Mouse (Mus musculus): ENCODE measurements around the gene Numbl. TPM values are rescaled to one million over a fixed set of nuclear protein-coding genes. Genes with fewer than 3 reads are reported as not detected.

Gene Numbl
- polyA plus RNA-seq, 1 experiment from 2014 or later: 4.6 TPM

DNA sequence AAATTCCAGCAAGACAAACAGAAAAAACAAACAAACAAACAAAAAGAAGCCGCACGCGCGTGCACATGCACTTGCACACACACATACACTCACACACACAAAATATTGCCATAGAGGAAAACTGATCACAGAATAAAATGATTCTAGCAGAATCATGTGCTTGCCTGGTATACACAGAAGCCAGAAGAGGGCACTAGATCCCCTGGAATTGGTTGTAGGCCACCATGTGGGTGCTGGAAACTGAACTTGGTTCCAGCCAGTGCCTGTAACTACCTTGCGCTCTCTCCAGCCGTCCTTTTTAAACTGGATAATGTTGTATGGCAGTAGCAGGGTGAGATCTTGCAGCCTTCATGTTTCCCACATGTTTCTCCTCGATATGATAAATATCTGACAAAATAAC is 30.5 kb downstream of the Numbl start:
- Histone ChIP-seq H3K9ac (ENCODE audit: low read depth, low read length) (no peak overlapping the region), H3K4me1 (ENCODE audit: control insufficient read depth, insufficient read depth, low read length) (no peaks in the 10 kb centered on the region; the same call in 1 of the 2 replicates), H3K27ac (ENCODE audit: low read depth, low read length) (no peak overlapping the region), H3K27me3 (ENCODE audit: control insufficient read depth, insufficient read depth, low read length) (peaks cover 5% of the 10 kb centered on the region), H3K9me3 (replicated peaks; ENCODE audit: control insufficient read depth, low read length) (peaks cover 5% of the 10 kb centered on the region), H3K4me2 (no peak overlapping the region), H3K36me3 (ENCODE audit: control insufficient read depth, insufficient read depth, low read length) (no peaks in the 10 kb centered on the region), H3K4me3 (ENCODE audit: low read depth, low read length) (no peak overlapping the region)
- 85% methylated on average over 7 of the region's 7 CpGs for WGBS (ENCODE audit: insufficient replicate concordance)
- no peak for ATAC-seq (replicated peaks; ENCODE audit: insufficient number of reproducible peaks, low FRiP score, low TSS enrichment)

- H3K4me2 ChIP-seq: no peak overlapping the region
- no peak overlapping the region for H3K4me3 ChIP-seq (ENCODE audit: low read depth, low read length)
- H3K9me3 ChIP-seq (replicated peaks; ENCODE audit: control insufficient read depth, low read length): peaks cover 5% of the 10 kb centered on the region
- WGBS (ENCODE audit: insufficient replicate concordance): 53% methylated on average over 2 of the region's 2 CpGs
- H3K9ac ChIP-seq (ENCODE audit: low read depth, low read length): no peak overlapping the region
- no peaks in the 10 kb centered on the region for H3K36me3 ChIP-seq (ENCODE audit: control insufficient read depth, insufficient read depth, low read length)
- no peaks in the 10 kb centered on the region for H3K27me3 ChIP-seq (ENCODE audit: control insufficient read depth, insufficient read depth, low read length)
- no peak overlapping the region for H3K27ac ChIP-seq (ENCODE audit: low read depth, low read length)
- ATAC-seq (replicated peaks; ENCODE audit: insufficient number of reproducible peaks, low FRiP score, low TSS enrichment): no peak
- no peaks in the 10 kb centered on the region for H3K4me1 ChIP-seq (ENCODE audit: control insufficient read depth, insufficient read depth, low read length)
These were observed 32.3 kb downstream of the Numbl start for GRCm38 (mm10) chr7:27290555-27290954.

- H3K4me1 ChIP-seq (ENCODE audit: control insufficient read depth, insufficient read depth, low read length): no peaks in the 10 kb centered on the region
- H3K36me3 ChIP-seq (ENCODE audit: control insufficient read depth, insufficient read depth, low read length): no peaks in the 10 kb centered on the region
- no peak overlapping the region for H3K4me3 ChIP-seq (ENCODE audit: low read depth, low read length)
- 47% methylated on average over 12 of the region's 12 CpGs for WGBS (ENCODE audit: insufficient replicate concordance)
- H3K9me3 ChIP-seq (replicated peaks; ENCODE audit: control insufficient read depth, low read length): peaks cover 5% of the 10 kb centered on the region
- H3K9ac ChIP-seq (ENCODE audit: low read depth, low read length): no peak overlapping the region
- H3K27me3 ChIP-seq (ENCODE audit: control insufficient read depth, insufficient read depth, low read length): no peaks in the 10 kb centered on the region
- ATAC-seq (replicated peaks; ENCODE audit: insufficient number of reproducible peaks, low FRiP score, low TSS enrichment): no peak
- H3K27ac ChIP-seq (ENCODE audit: low read depth, low read length): no peak overlapping the region
- H3K4me2 ChIP-seq: no peak overlapping the region
These were observed 33.7 kb downstream of the Numbl start for GRCm38 (mm10) chr7:27291795-27292466.

- ATAC-seq (replicated peaks; ENCODE audit: insufficient number of reproducible peaks, low FRiP score, low TSS enrichment): no peak
- 72% methylated on average over 4 of the region's 4 CpGs for WGBS (ENCODE audit: insufficient replicate concordance)
- H3K4me3 ChIP-seq (ENCODE audit: low read depth, low read length): no peak overlapping the region
These were observed 37.7 kb downstream of the Numbl start for GRCm38 (mm10) chr7:27295956-27296355.

GRCm38 (mm10) chr7:27296518-27296917 is 38.3 kb downstream of the Numbl start:
- no peaks in the 10 kb centered on the region for H3K27me3 ChIP-seq (ENCODE audit: control insufficient read depth, insufficient read depth, low read length)
- H3K9me3 ChIP-seq (replicated peaks; ENCODE audit: control insufficient read depth, low read length): no peaks in the 10 kb centered on the region; the same call in 1 of the 2 replicates
- no peak for ATAC-seq (replicated peaks; ENCODE audit: insufficient number of reproducible peaks, low FRiP score, low TSS enrichment)
- WGBS (ENCODE audit: insufficient replicate concordance): 85% methylated on average over 4 of the region's 4 CpGs
- no peaks in the 10 kb centered on the region for H3K36me3 ChIP-seq (ENCODE audit: control insufficient read depth, insufficient read depth, low read length)
- no peak overlapping the region for H3K9ac ChIP-seq (ENCODE audit: low read depth, low read length)
- H3K27ac ChIP-seq (ENCODE audit: low read depth, low read length): no peak overlapping the region
- H3K4me1 ChIP-seq (ENCODE audit: control insufficient read depth, insufficient read depth, low read length): no peaks in the 10 kb centered on the region
- no peak overlapping the region for H3K4me3 ChIP-seq (ENCODE audit: low read depth, low read length)
- H3K4me2 ChIP-seq: no peak overlapping the region

More at GRCm38 (mm10) chr7:27295956-27296355, 37.7 kb downstream of the Numbl start:
- H3K9me3 ChIP-seq (replicated peaks; ENCODE audit: control insufficient read depth, low read length): no peaks in the 10 kb centered on the region; the same call in 1 of the 2 replicates
- H3K4me2 ChIP-seq: no peak overlapping the region
- no peaks in the 10 kb centered on the region for H3K27me3 ChIP-seq (ENCODE audit: control insufficient read depth, insufficient read depth, low read length)
- no peaks in the 10 kb centered on the region for H3K36me3 ChIP-seq (ENCODE audit: control insufficient read depth, insufficient read depth, low read length)
- no peak overlapping the region for H3K27ac ChIP-seq (ENCODE audit: low read depth, low read length)
- no peaks in the 10 kb centered on the region for H3K4me1 ChIP-seq (ENCODE audit: control insufficient read depth, insufficient read depth, low read length)
- no peak overlapping the region for H3K9ac ChIP-seq (ENCODE audit: low read depth, low read length)

DNA sequence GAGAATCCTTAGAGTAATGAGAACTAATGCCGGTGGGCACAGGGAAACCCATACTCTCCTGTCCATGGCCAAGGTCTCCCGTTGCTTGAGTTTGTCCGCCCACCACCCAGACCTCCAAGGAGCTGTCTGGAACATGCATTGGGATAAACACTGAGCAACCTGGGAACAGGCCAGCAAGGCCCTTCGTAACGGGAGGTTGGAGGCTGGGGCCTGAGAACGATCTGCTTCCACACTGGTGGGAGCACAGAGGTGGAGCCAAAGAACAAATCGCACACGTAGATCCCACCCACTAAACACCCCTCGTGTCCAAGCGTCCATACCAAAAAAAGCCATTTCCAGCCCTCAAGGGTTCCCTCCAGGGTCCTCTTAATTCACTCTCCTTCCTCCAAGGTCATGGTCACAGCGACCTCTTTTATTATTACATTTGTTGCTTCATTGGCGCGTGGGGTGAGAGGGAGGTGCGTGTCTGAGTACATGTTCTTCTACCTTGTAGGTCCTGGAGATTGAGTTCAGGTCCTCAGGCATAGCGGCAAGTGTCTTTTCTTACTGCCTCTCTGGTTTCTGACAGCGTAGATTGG is 39.9 kb downstream of the Numbl start:
- no peak for ATAC-seq (replicated peaks; ENCODE audit: insufficient number of reproducible peaks, low FRiP score, low TSS enrichment)
- no peak overlapping the region for H3K27ac ChIP-seq (ENCODE audit: low read depth, low read length)
- WGBS (ENCODE audit: insufficient replicate concordance): 77% methylated on average over 16 of the region's 16 CpGs
- H3K4me1 ChIP-seq (ENCODE audit: control insufficient read depth, insufficient read depth, low read length): no peaks in the 10 kb centered on the region
- H3K4me3 ChIP-seq (ENCODE audit: low read depth, low read length): no peak overlapping the region
- no peaks in the 10 kb centered on the region; the same call in 1 of the 2 replicates for H3K9me3 ChIP-seq (replicated peaks; ENCODE audit: control insufficient read depth, low read length)
- H3K4me2 ChIP-seq: no peak overlapping the region
- H3K27me3 ChIP-seq (ENCODE audit: control insufficient read depth, insufficient read depth, low read length): no peaks in the 10 kb centered on the region
- no peak overlapping the region for H3K9ac ChIP-seq (ENCODE audit: low read depth, low read length)
- H3K36me3 ChIP-seq (ENCODE audit: control insufficient read depth, insufficient read depth, low read length): no peaks in the 10 kb centered on the region

- ATAC-seq (replicated peaks; ENCODE audit: insufficient number of reproducible peaks, low FRiP score, low TSS enrichment): no peak
- Histone ChIP-seq H3K27ac (ENCODE audit: low read depth, low read length) (no peak overlapping the region), H3K9ac (ENCODE audit: low read depth, low read length) (no peak overlapping the region), H3K9me3 (replicated peaks; ENCODE audit: control insufficient read depth, low read length) (no peaks in the 10 kb centered on the region; the same call in 1 of the 2 replicates), H3K4me1 (ENCODE audit: control insufficient read depth, insufficient read depth, low read length) (no peaks in the 10 kb centered on the region), H3K36me3 (ENCODE audit: control insufficient read depth, insufficient read depth, low read length) (no peaks in the 10 kb centered on the region), H3K4me3 (ENCODE audit: low read depth, low read length) (no peak overlapping the region), H3K4me2 (no peak overlapping the region), H3K27me3 (ENCODE audit: control insufficient read depth, insufficient read depth, low read length) (peaks cover under 1% of the 10 kb centered on the region; the same call in 1 of the 2 replicates)
- 83% methylated on average over 6 of the region's 6 CpGs for WGBS (ENCODE audit: insufficient replicate concordance)
These were observed 40.6 kb downstream of the Numbl start for GRCm38 (mm10) chr7:27298816-27299215.

- no peak for ATAC-seq (replicated peaks; ENCODE audit: insufficient number of reproducible peaks, low FRiP score, low TSS enrichment)
- Histone ChIP-seq H3K27ac (ENCODE audit: low read depth, low read length) (no peak overlapping the region), H3K9ac (ENCODE audit: low read depth, low read length) (no peak overlapping the region), H3K36me3 (ENCODE audit: control insufficient read depth, insufficient read depth, low read length) (no peaks in the 10 kb centered on the region), H3K4me2 (no peak overlapping the region), H3K27me3 (ENCODE audit: control insufficient read depth, insufficient read depth, low read length) (peaks cover 10% of the 10 kb centered on the region; the same call in 1 of the 2 replicates), H3K4me3 (ENCODE audit: low read depth, low read length) (no peak overlapping the region), H3K9me3 (replicated peaks; ENCODE audit: control insufficient read depth, low read length) (no peaks in the 10 kb centered on the region), H3K4me1 (ENCODE audit: control insufficient read depth, insufficient read depth, low read length) (no peaks in the 10 kb centered on the region)
- WGBS (ENCODE audit: insufficient replicate concordance): 71% methylated on average over 4 of the region's 4 CpGs
These were observed 42.1 kb downstream of the Numbl start for GRCm38 (mm10) chr7:27300351-27300750.

DNA sequence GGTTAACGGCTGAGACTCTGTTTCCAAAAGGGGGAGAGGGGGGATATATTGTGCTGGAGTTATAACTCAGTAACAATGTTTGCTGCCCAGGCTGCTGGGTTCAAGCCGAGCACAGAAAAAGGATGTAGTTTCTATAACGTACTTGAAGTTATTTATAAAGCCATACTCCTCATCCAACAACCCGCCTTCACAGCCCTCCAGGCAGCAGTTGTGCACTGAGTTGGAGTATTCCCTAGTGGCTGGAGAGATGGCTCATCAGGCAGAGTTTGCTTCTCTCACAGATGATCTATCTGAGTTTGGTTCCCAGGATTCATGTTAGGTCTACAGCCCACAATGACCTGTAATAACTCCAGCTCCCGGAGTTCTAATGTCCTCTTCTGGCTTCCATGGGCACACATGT is 42.6 kb downstream of the Numbl start:
- H3K4me2 ChIP-seq: no peak overlapping the region
- no peak overlapping the region for H3K4me3 ChIP-seq (ENCODE audit: low read depth, low read length)
- H3K9me3 ChIP-seq (replicated peaks; ENCODE audit: control insufficient read depth, low read length): no peaks in the 10 kb centered on the region
- no peak overlapping the region for H3K9ac ChIP-seq (ENCODE audit: low read depth, low read length)
- no peak for ATAC-seq (replicated peaks; ENCODE audit: insufficient number of reproducible peaks, low FRiP score, low TSS enrichment)
- H3K36me3 ChIP-seq (ENCODE audit: control insufficient read depth, insufficient read depth, low read length): no peaks in the 10 kb centered on the region
- peaks cover 12% of the 10 kb centered on the region; the same call in 1 of the 2 replicates for H3K27me3 ChIP-seq (ENCODE audit: control insufficient read depth, insufficient read depth, low read length)
- no peak overlapping the region for H3K27ac ChIP-seq (ENCODE audit: low read depth, low read length)
- H3K4me1 ChIP-seq (ENCODE audit: control insufficient read depth, insufficient read depth, low read length): no peaks in the 10 kb centered on the region
- 82% methylated on average over 5 of the region's 5 CpGs for WGBS (ENCODE audit: insufficient replicate concordance)
